Mouse (Mus musculus) heart, embryonic 11.5 days (tissue): ENCODE results near the gene Gng3. TPM values are rescaled to one million over a fixed set of nuclear protein-coding genes. Genes with fewer than 3 reads are reported as not detected.
"Not testable (repeated sequence)": the region's sequence is repeated elsewhere in the genome, so short reads cannot be mapped to it uniquely, and the experiment has no call there.

Experiments
- ATAC-seq: fragments of 200-750 bp; cut with Nextera tagmentation; replicated peaks from 2 replicates; pipeline ENCODE4 v1.8.0; 2017; ENCODE audit warnings: moderate library complexity; ENCODE audit not compliant: insufficient number of reproducible peaks, low FRiP score, low TSS enrichment
- H3K27ac ChIP-seq: fragments of 300-500 bp; sonication (generic); 2 replicates; pipeline ENCODE4 v1.5.1; 2014; ENCODE audit warnings: mild to moderate bottlenecking, low read depth, low read length
- H3K27me3 ChIP-seq: fragments of 300-500 bp; sonication (generic); 2 replicates; pipeline ENCODE4 v1.6.1; 2014; ENCODE audit warnings: mild to moderate bottlenecking, low read length, mixed read lengths; ENCODE audit not compliant: control insufficient read depth, insufficient read depth
- H3K36me3 ChIP-seq: fragments of 300-500 bp; sonication (generic); 2 replicates; pipeline ENCODE4 v1.6.1; 2014; ENCODE audit warnings: mild to moderate bottlenecking, low read length, moderate library complexity, mixed read lengths; ENCODE audit not compliant: control insufficient read depth, insufficient read depth
- H3K4me1 ChIP-seq: fragments of 300-500 bp; sonication (generic); 2 replicates; pipeline ENCODE4 v1.6.1; 2014; ENCODE audit warnings: low read length; ENCODE audit not compliant: control insufficient read depth, insufficient read depth
- H3K4me2 ChIP-seq: fragments of 300-500 bp; sonication (generic); 2 replicates; pipeline ENCODE4 v1.6.1; 2014; ENCODE audit warnings: mild to moderate bottlenecking, moderate library complexity
- H3K4me3 ChIP-seq: fragments of 300-500 bp; sonication (generic); 2 replicates; pipeline ENCODE4 v1.5.1; 2014; ENCODE audit warnings: low read depth, low read length
- H3K9ac ChIP-seq: fragments of 300-500 bp; sonication (generic); 2 replicates; pipeline ENCODE4 v1.6.1; 2014; ENCODE audit warnings: mild to moderate bottlenecking, low read depth, low read length, moderate library complexity
- H3K9me3 ChIP-seq: fragments of 300-500 bp; sonication (generic); replicated peaks from 2 replicates; pipeline ENCODE4 v1.6.1; 2016; ENCODE audit warnings: low read length; ENCODE audit not compliant: control insufficient read depth
- WGBS: fragments of 180-500 bp; shearing (Covaris S2); extraction: QIAGEN DNeasy Blood & Tissue Kit; methylation state at CpG from one replicate; pipeline ENCODE4 v1.1.7; 2014; ENCODE audit not compliant: insufficient replicate concordance; 5-methylcytosine and 5-hydroxymethylcytosine counted together
- polyA plus RNA-seq: library from polyadenylated mRNA; unstranded; fragments of >200 nt; fragmentation: Nextera tagmentation; extraction: Ambion mirVana; gene quantifications from 2 replicates; pipeline ENCODE4 v1.2.1, GENCODE M21; 2014

Gene Gng3
- polyA plus RNA-seq, 1 experiment from 2014 or later, result 3.5 TPM

GRCm38 (mm10) chr19:8838041-8838730 is 808 bp downstream of the Gng3 start:
- Histone ChIP-seq H3K4me1 (peaks cover 27% of the 10 kb centered on the region), H3K36me3 (peaks cover 16% of the 10 kb centered on the region), H3K9ac (peak overlapping the region; percentile 88), H3K4me3 (peak overlapping the region; percentile 59), H3K27me3 (no peaks in the 10 kb centered on the region), H3K4me2 (peak overlapping the region; percentile 81), H3K27ac (peak overlapping the region; percentile 94), H3K9me3 (no peaks in the 10 kb centered on the region)
- 19% methylated on average over 15 of the region's 15 CpGs for WGBS
- no peak for ATAC-seq

- Histone ChIP-seq H3K36me3 (peaks cover 24% of the 10 kb centered on the region), H3K4me2 (peak within 1 kb of the TSS; percentile 81), H3K9ac (peak within 1 kb of the TSS; percentile 88), H3K4me1 (peaks cover 27% of the 10 kb centered on the region), H3K9me3 (no peaks in the 10 kb centered on the region), H3K4me3 (peak within 1 kb of the TSS; percentile 59), H3K27me3 (no peaks in the 10 kb centered on the region), H3K27ac (peak within 1 kb of the TSS; percentile 94)
- ATAC-seq, result peak; percentile 72
- 2% methylated on average over 38 of the region's 38 CpGs for WGBS
Observed at GRCm38 (mm10) chr19:8837251-8837791, 1.7 kb downstream of the Gng3 start, which contains the start of gene Bscl2. Gene Bscl2, plus strand, starts transcription at chr19:8837467.

- H3K27ac ChIP-seq, H3K9me3 ChIP-seq, H3K9ac ChIP-seq, H3K4me3 ChIP-seq, ATAC-seq, H3K27me3 ChIP-seq, H3K4me2 ChIP-seq: not testable (repeated sequence)
- Histone ChIP-seq H3K4me1 (peaks cover 27% of the 10 kb centered on the region), H3K36me3 (peaks cover 33% of the 10 kb centered on the region)
- WGBS, result 94% methylated on average over 10 of the region's 10 CpGs
Observed at GRCm38 (mm10) chr19:8836327-8836726, 2.7 kb downstream of the Gng3 start.

GRCm38 (mm10) chr19:8832971-8833370 is 6.0 kb downstream of the Gng3 start:
- Histone ChIP-seq H3K4me3 (no peak overlapping the region), H3K36me3 (peaks cover 54% of the 10 kb centered on the region), H3K4me1 (no peaks in the 10 kb centered on the region), H3K9ac (no peak overlapping the region), H3K9me3 (no peaks in the 10 kb centered on the region), H3K27ac (no peak overlapping the region), H3K4me2 (no peak overlapping the region), H3K27me3 (no peaks in the 10 kb centered on the region)
- WGBS, result 94% methylated on average over 4 of the region's 4 CpGs
- no peak for ATAC-seq

- Histone ChIP-seq H3K4me2 (no peak overlapping the region), H3K9me3 (no peaks in the 10 kb centered on the region), H3K27ac (no peak overlapping the region), H3K4me3 (no peak overlapping the region), H3K27me3 (no peaks in the 10 kb centered on the region), H3K4me1 (no peaks in the 10 kb centered on the region), H3K9ac (no peak overlapping the region), H3K36me3 (peaks cover 68% of the 10 kb centered on the region)
- WGBS, result 82% methylated on average over 11 of the region's 11 CpGs
- ATAC-seq, result no peak
Observed at GRCm38 (mm10) chr19:8831262-8831661, 7.7 kb downstream of the Gng3 start.

- ATAC-seq, result no peak
- no peak overlapping the region for H3K27ac ChIP-seq
- no peak overlapping the region for H3K9ac ChIP-seq
- no peaks in the 10 kb centered on the region for H3K9me3 ChIP-seq
- H3K4me1 ChIP-seq, result no peaks in the 10 kb centered on the region
- WGBS, result 92% methylated on average over 8 of the region's 8 CpGs
- H3K36me3 ChIP-seq, result peaks cover 71% of the 10 kb centered on the region
- H3K4me3 ChIP-seq, result no peak overlapping the region
- H3K27me3 ChIP-seq, result no peaks in the 10 kb centered on the region
- H3K4me2 ChIP-seq, result no peak overlapping the region
Observed at GRCm38 (mm10) chr19:8830664-8831063, 8.3 kb downstream of the Gng3 start.

- Histone ChIP-seq H3K9me3 (no peaks in the 10 kb centered on the region), H3K27ac (no peak within 1 kb of the TSS), H3K27me3 (no peaks in the 10 kb centered on the region), H3K36me3 (peaks cover 71% of the 10 kb centered on the region), H3K4me1 (no peaks in the 10 kb centered on the region), H3K9ac (no peak within 1 kb of the TSS), H3K4me3 (no peak within 1 kb of the TSS), H3K4me2 (no peak within 1 kb of the TSS)
- WGBS, result 92% methylated on average over 8 of the region's 8 CpGs
- ATAC-seq, result no peak
Observed at GRCm38 (mm10) chr19:8829660-8830059, 9.3 kb downstream of the Gng3 start, which contains the start of gene AC129217.1. Gene AC129217.1, plus strand, starts transcription at chr19:8829773.

- Histone ChIP-seq H3K36me3 (peaks cover 31% of the 10 kb centered on the region), H3K9me3 (no peaks in the 10 kb centered on the region), H3K4me3 (peak overlapping the region; percentile 20), H3K4me2 (peak overlapping the region; percentile 97), H3K27me3 (no peaks in the 10 kb centered on the region), H3K9ac (0 out of 2 replicates have a peak overlapping the region, but pooled peaks have one; percentile 39), H3K27ac (no peak overlapping the region), H3K4me1 (peaks cover 16% of the 10 kb centered on the region)
- WGBS, result 77% methylated on average over 8 of the region's 8 CpGs
- no peak for ATAC-seq
Observed at GRCm38 (mm10) chr19:8822696-8823095, 16.3 kb downstream of the Gng3 start.
